Mouse (Mus musculus) heart, postnatal 0 days (tissue): ENCODE measurements at regions not wholly inside any gene's neighbourhood (a gene's known extent, or its start where the extent isn't known, plus 50 kb on each side); places are given as distances from the start of the nearest gene placed in this dataset.

Experiments
- CTCF ChIP-seq: IDR thresholded peaks from 2 replicates; pipeline ENCODE4 v1.5.1; 2016; ENCODE audit warnings: antibody characterized with exemption, control low read depth, low read depth
- EP300 ChIP-seq: IDR thresholded peaks from 2 replicates; pipeline ENCODE4 v1.6.1; 2016; ENCODE audit warnings: antibody characterized with exemption, low read depth

DNA sequence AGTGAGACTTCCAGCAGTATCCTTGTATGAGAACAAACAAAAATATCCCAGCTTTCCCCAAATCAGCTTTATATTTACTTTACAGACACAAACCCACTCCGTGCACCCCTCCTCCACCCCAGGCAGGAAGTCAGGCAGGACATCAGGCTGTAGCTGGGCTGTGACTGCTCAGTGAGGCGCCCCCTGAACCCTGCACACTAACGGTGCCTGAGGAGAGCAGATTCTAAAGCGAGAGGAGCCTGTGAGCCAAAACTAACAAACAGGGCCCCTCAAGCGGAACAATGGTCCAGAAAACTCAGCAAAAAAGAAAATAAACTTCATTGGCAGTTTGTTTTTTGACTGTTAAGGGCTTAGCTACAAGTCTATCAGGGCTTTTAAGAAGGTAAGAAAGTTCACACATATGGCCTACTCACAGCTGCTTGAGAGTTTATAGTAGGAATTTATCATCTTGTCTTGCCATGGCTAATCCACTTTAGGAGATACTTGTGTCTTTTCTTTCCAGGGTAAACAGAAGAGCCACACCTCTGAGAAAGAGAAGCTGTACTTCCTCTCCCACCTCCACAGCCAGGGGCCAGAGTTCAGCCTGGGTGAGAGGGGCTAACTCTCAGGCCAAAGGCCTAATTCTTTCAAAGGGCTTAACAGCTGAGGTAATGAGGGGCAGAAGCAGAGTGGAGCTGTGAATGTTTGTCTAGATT is 1628.2 kb downstream of the 4930444P10Rik start:
- TF ChIP-seq CTCF (no peak), EP300 (no peak)
